Mouse (Mus musculus) G1E-ER4 (cell line): Measurements from ENCODE around the gene Card10. TPM values are rescaled to one million over a fixed set of nuclear protein-coding genes. Genes with fewer than 3 reads are reported as not detected.

ENCODE experiments used
- GATA1 ChIP-seq: IDR thresholded peaks from one replicate; pipeline ENCODE4 v1.8.0; 2012; ENCODE audit warnings: low read length, inconsistent platforms
- polyA plus RNA-seq: library from polyadenylated mRNA; stranded (reverse); fragments of >175 nt; gene quantifications from 2 replicates; pipeline ENCODE4 v1.2.3, GENCODE M21; 2012

The Card10 gene
- polyA plus RNA-seq, 1 experiment, result not detected

- no peak for TF ChIP-seq GATA1
Measured at GRCm38 (mm10) chr15:78839744-78840143, 36.9 kb upstream of the Card10 start.

GRCm38 (mm10) chr15:78836086-78836621 lies 33.3 kb upstream of the Card10 start:
- TF ChIP-seq GATA1, result no peak

- no peak for TF ChIP-seq GATA1
Measured at GRCm38 (mm10) chr15:78835200-78836085, 32.6 kb upstream of the Card10 start.

GRCm38 (mm10) chr15:78834233-78835005 lies 31.6 kb upstream of the Card10 start:
- no peak for TF ChIP-seq GATA1

GRCm38 (mm10) chr15:78833582-78833981 lies 30.7 kb upstream of the Card10 start:
- TF ChIP-seq GATA1, result no peak

GRCm38 (mm10) chr15:78832701-78833123 lies 29.9 kb upstream of the Card10 start:
- no peak for TF ChIP-seq GATA1

GRCm38 (mm10) chr15:78831720-78832657 lies 29.1 kb upstream of the Card10 start:
- TF ChIP-seq GATA1, result no peak

GRCm38 (mm10) chr15:78830742-78831719 lies 28.2 kb upstream of the Card10 start:
- no peak for TF ChIP-seq GATA1

- no peak for TF ChIP-seq GATA1
Measured at GRCm38 (mm10) chr15:78829636-78830035, 26.8 kb upstream of the Card10 start.

GRCm38 (mm10) chr15:78828315-78828714 lies 25.5 kb upstream of the Card10 start:
- TF ChIP-seq GATA1, result no peak

- TF ChIP-seq GATA1, result no peak
Measured at GRCm38 (mm10) chr15:78826213-78827204, 23.7 kb upstream of the Card10 start.

GRCm38 (mm10) chr15:78816074-78816391 lies 13.2 kb upstream of the Card10 start:
- TF ChIP-seq GATA1, result no peak
